ENCODE assay signal across 25 mouse cellular contexts in genomic region chr10:18839530-18839929, GRCm38 (mm10). TPM values are rescaled to one million over a fixed set of nuclear protein-coding genes. Genes with fewer than 3 reads are reported as not detected.
"Had no signal": no experiment of that assay in that cellular context is flagged by ENCODE, and none has a peak within 500 bp of the region (broad histone marks: within the 10 kb centered on the region; RNA-seq: fewer than 3 reads in every experiment).

No protein-coding gene starts in this region.

- H3K9me3 ChIP-seq: limb, embryonic 12.5 days; limb, embryonic 15.5 days; lung, embryonic 15.5 days; midbrain, embryonic 10.5 days; neural tube, embryonic 13.5 days had no signal

- DNase-seq: kidney, adult 11 months; kidney, adult 9 months; kidney, postnatal 14 days; kidney, postnatal 4 days; left cerebral cortex, postnatal 4 days; liver, postnatal 0 days; midbrain, embryonic 14.5 days; retina, postnatal 1 day; right cerebral cortex, postnatal 25 days; spleen, adult 18-20 months; thymus, adult 2 months; thymus, postnatal 14 days; thymus, postnatal 4 days had no signal

- H3K36me3 ChIP-seq: limb, embryonic 12.5 days; limb, embryonic 15.5 days; lung, embryonic 15.5 days; midbrain, embryonic 10.5 days; neural tube, embryonic 13.5 days had no signal

- H3K27ac ChIP-seq: limb, embryonic 12.5 days; limb, embryonic 15.5 days; liver, embryonic 14.5 days; lung, embryonic 15.5 days; midbrain, embryonic 10.5 days; neural tube, embryonic 13.5 days had no signal

- H3K9ac ChIP-seq: limb, embryonic 12.5 days; limb, embryonic 15.5 days; liver, embryonic 14.5 days; liver, postnatal 0 days; lung, embryonic 15.5 days; neural tube, embryonic 13.5 days had no signal

- H3K4me3 ChIP-seq: limb, embryonic 12.5 days; limb, embryonic 15.5 days; lung, embryonic 15.5 days; megakaryocyte, embryonic 14.5 days; midbrain, embryonic 10.5 days; neural tube, embryonic 13.5 days had no signal

- H3K4me2 ChIP-seq: limb, embryonic 12.5 days; limb, embryonic 15.5 days; liver, embryonic 11.5 days; lung, embryonic 15.5 days; neural tube, embryonic 13.5 days had no signal

- ATAC-seq: liver, postnatal 0 days had no signal

RNA-seq across cellular contexts. Expression of gene Gm4922, which starts 52.9 kb away (rescaled TPM):
- total RNA-seq: layer of hippocampus, adult 18-20 months; layer of hippocampus, postnatal 14 days; left cerebral cortex, adult 8-10 months; left cerebral cortex, postnatal 14 days; left cerebral cortex, postnatal 4 days had no signal
- polyA plus RNA-seq: limb, embryonic 15.5 days; liver, embryonic 11.5 days; liver, embryonic 14.5 days; liver, postnatal 0 days; lung, embryonic 15.5 days; midbrain, embryonic 10.5 days; thymus, adult 2 months had no signal
